Mouse (Mus musculus) T-cell, adult 2 months (primary cell): Measurements from ENCODE around the gene Hspg2.

ENCODE experiments used
- DNase-seq: peaks from one replicate; pipeline ENCODE4 v3.0.0; 2022; ENCODE audit warnings: low spot score

Gene Hspg2

GRCm38 (mm10) chr4:137500149-137500548, 31.6 kb downstream of the Hspg2 start:
- DNase-seq: no peak

- no peak for DNase-seq
These were observed 32.4 kb downstream of the Hspg2 start for GRCm38 (mm10) chr4:137500953-137501352.

GRCm38 (mm10) chr4:137502183-137502582, 33.6 kb downstream of the Hspg2 start:
- DNase-seq: no peak

GRCm38 (mm10) chr4:137502801-137503200, 34.2 kb downstream of the Hspg2 start:
- no peak for DNase-seq

GRCm38 (mm10) chr4:137503509-137503971, 35.0 kb downstream of the Hspg2 start:
- DNase-seq: no peak

GRCm38 (mm10) chr4:137506629-137507028, 38.1 kb downstream of the Hspg2 start:
- no peak for DNase-seq

GRCm38 (mm10) chr4:137509528-137509927, 41.0 kb downstream of the Hspg2 start:
- DNase-seq: no peak

- no peak for DNase-seq
These were observed 41.6 kb downstream of the Hspg2 start for GRCm38 (mm10) chr4:137510021-137510696.

- no peak for DNase-seq
These were observed 44.3 kb downstream of the Hspg2 start for GRCm38 (mm10) chr4:137512897-137513296.

GRCm38 (mm10) chr4:137517989-137518691, 49.6 kb downstream of the Hspg2 start:
- DNase-seq: no peak

- no peak for DNase-seq
These were observed 50.2 kb downstream of the Hspg2 start for GRCm38 (mm10) chr4:137518746-137519145.

GRCm38 (mm10) chr4:137520346-137520745, 51.8 kb downstream of the Hspg2 start:
- no peak for DNase-seq

GRCm38 (mm10) chr4:137521966-137522365, 53.4 kb downstream of the Hspg2 start:
- DNase-seq: no peak

- DNase-seq: no peak
These were observed 56.9 kb downstream of the Hspg2 start for GRCm38 (mm10) chr4:137525426-137525825.

GRCm38 (mm10) chr4:137527368-137527767, 58.8 kb downstream of the Hspg2 start:
- no peak for DNase-seq

- no peak for DNase-seq
These were observed 59.3 kb downstream of the Hspg2 start for GRCm38 (mm10) chr4:137527872-137528271.

GRCm38 (mm10) chr4:137540356-137540755, 71.8 kb downstream of the Hspg2 start:
- no peak for DNase-seq

- no peak for DNase-seq
These were observed 74.4 kb downstream of the Hspg2 start for GRCm38 (mm10) chr4:137542968-137543367.

- no peak for DNase-seq
These were observed 77.0 kb downstream of the Hspg2 start for GRCm38 (mm10) chr4:137545568-137545967.

- no peak for DNase-seq
These were observed 77.5 kb downstream of the Hspg2 start for GRCm38 (mm10) chr4:137546003-137546525.

GRCm38 (mm10) chr4:137553466-137553865, 84.9 kb downstream of the Hspg2 start:
- DNase-seq: no peak

- DNase-seq: no peak
These were observed 88.2 kb downstream of the Hspg2 start for GRCm38 (mm10) chr4:137556673-137557210.

GRCm38 (mm10) chr4:137569873-137570272, 101.3 kb downstream of the Hspg2 start:
- DNase-seq: no peak
